Mouse (Mus musculus) bone marrow, adult 2 months (tissue): Measurements from ENCODE around the gene Ablim1.

Experiments used
- CTCF ChIP-seq: fragments of 200-500 bp; IDR thresholded peaks from 2 replicates; pipeline ENCODE4 v1.5.1; 2011; ENCODE audit warnings: low read length, control low read depth; ENCODE audit not compliant: control insufficient read depth, insufficient read depth
- POLR2A ChIP-seq: fragments of 200-500 bp; IDR thresholded peaks from 2 replicates; pipeline ENCODE4 v1.6.1; 2011; ENCODE audit warnings: low read depth, mild to moderate bottlenecking, control low read depth, low read length, borderline replicate concordance; ENCODE audit not compliant: control insufficient read depth

DNA sequence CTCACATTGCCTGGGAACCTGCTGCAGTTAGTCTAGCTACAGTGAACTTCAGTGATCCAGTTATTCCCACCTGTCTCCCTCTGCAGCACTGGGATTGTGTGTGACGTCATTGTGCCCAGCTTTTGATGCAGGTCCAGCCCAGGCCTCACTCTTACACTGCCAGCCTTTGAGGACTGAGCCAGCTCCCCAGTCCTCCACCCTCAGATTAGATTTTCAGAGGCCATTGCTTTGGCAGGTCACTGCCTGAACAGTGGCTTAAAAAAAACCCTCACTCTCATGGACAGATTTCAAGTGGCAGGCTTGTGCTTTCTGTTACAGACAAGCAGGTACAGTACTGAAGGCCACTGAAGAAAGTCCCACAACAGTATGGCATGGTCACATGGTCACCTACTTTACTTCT lies 30.0 kb upstream of the Ablim1 start:
- TF ChIP-seq CTCF (no peak), POLR2A (no peak)
